Mouse (Mus musculus) forebrain, embryonic 16.5 days (tissue): ENCODE measurements around the gene Commd1. TPM values are rescaled to one million over a fixed set of nuclear protein-coding genes. Genes with fewer than 3 reads are reported as not detected.

Experiments used
- ATAC-seq: fragments of 200-750 bp; cut with Nextera tagmentation; 2 replicates; pipeline ENCODE4 v1.8.0; 2017; ENCODE audit warnings: mild to moderate bottlenecking, moderate library complexity
- H3K27ac ChIP-seq: fragments of 300-500 bp; sonication (generic); 2 replicates; pipeline ENCODE4 v1.5.1; 2014; ENCODE audit warnings: low read length, control low read depth
- H3K27me3 ChIP-seq: fragments of 300-500 bp; sonication (generic); replicated peaks from 2 replicates; pipeline ENCODE4 v1.6.1; 2014; ENCODE audit warnings: low read length; ENCODE audit not compliant: control insufficient read depth, insufficient read depth
- H3K36me3 ChIP-seq: fragments of 300-500 bp; sonication (generic); 2 replicates; pipeline ENCODE4 v1.6.1; 2014; ENCODE audit not compliant: control insufficient read depth, insufficient read depth
- H3K4me1 ChIP-seq: fragments of 300-500 bp; sonication (generic); replicated peaks from 2 replicates; pipeline ENCODE4 v1.6.1; 2014; ENCODE audit warnings: low read length; ENCODE audit not compliant: control insufficient read depth, insufficient read depth
- H3K4me2 ChIP-seq: fragments of 300-500 bp; sonication (generic); 2 replicates; pipeline ENCODE4 v1.6.1; 2014; ENCODE audit warnings: mild to moderate bottlenecking, low read length, control low read depth
- H3K4me3 ChIP-seq: fragments of 300-500 bp; sonication (generic); replicated peaks from 2 replicates; pipeline ENCODE4 v1.5.1; 2014; ENCODE audit warnings: mild to moderate bottlenecking, low read length, control low read depth
- H3K9ac ChIP-seq: fragments of 300-500 bp; sonication (generic); replicated peaks from 2 replicates; pipeline ENCODE4 v1.6.1; 2014; ENCODE audit warnings: low read depth, low read length, control low read depth
- H3K9me3 ChIP-seq: fragments of 300-500 bp; sonication (generic); 2 replicates; pipeline ENCODE4 v1.6.1; 2016; ENCODE audit warnings: low read length; ENCODE audit not compliant: control insufficient read depth
- WGBS: fragments of 180-500 bp; shearing (Covaris S2); extraction: QIAGEN DNeasy Blood & Tissue Kit; methylation state at CpG from one replicate; pipeline ENCODE4 v1.1.7; 2014; 5-methylcytosine and 5-hydroxymethylcytosine counted together
- polyA plus RNA-seq: library from polyadenylated mRNA; unstranded; fragments of >200 nt; fragmentation: Nextera tagmentation; extraction: Ambion mirVana; gene quantifications from 2 replicates; pipeline ENCODE4 v1.2.1, GENCODE M21; 2015

Gene Commd1
- polyA plus RNA-seq, 1 experiment from 2014 or later = 225 TPM

DNA sequence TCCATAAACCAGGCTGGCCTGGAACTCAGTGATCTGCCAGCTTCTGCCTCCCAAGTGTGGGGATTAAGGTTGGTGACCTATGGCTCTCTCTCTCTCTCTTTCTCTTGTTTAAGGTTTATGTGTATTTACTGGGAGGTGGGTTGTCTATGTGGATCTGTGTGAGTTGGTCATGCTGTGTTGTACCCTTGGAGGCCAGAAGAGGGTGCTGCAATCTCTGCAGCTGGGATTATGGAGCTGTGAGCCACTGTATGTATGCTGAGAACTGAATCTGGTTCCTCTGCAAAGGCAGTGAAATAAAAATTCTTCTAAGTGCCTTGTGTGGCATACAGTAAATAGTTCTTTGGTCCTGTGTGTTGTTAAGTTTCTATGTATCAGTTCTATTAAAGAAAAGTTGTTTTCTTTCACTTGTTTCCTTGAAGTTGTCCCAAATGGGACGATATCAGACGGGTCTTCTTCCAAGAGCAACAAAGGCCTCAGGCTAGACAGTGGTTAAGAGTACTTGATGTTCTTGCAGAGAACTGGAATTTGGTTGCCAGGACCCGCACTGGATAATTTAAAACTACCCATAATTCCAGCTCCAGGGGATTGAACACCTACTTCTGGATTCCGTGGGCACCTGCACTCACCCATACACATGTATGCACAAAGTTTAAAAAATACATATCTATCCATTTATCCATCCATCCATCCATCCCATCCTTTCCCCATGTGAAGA lies 31.6 kb upstream of the Commd1 start:
- Histone ChIP-seq H3K27ac (no peak overlapping the region), H3K36me3 (no peaks in the 10 kb centered on the region), H3K4me1 (peaks cover 4% of the 10 kb centered on the region; the same call in 1 of the 2 replicates), H3K4me3 (no peak overlapping the region), H3K27me3 (no peaks in the 10 kb centered on the region), H3K4me2 (no peak overlapping the region), H3K9ac (no peak overlapping the region), H3K9me3 (no peaks in the 10 kb centered on the region)
- ATAC-seq = no peak
- WGBS = 89% methylated on average over 4 of the region's 4 CpGs

DNA sequence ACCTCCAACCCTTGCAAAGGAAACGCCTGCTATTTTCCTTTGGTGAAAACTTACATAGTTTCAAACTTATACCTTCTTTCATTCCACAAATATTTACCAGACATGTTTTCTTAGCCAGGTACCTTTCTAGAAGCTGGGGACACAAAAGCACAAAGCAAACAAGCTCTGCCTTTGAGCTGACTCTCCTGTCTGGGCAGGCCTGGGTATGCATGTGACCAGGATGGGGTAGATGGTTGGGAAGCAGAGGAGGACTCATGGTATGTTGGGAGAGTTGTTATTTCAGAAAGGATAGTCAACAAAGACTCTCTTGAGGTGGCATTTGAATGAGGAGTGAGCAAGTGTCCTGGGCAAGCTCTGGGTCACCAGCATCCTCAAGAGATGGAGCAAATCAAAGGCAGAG lies 30.9 kb upstream of the Commd1 start:
- H3K9ac ChIP-seq = no peak overlapping the region
- no peaks in the 10 kb centered on the region for H3K9me3 ChIP-seq
- no peaks in the 10 kb centered on the region for H3K27me3 ChIP-seq
- ATAC-seq = no peak
- no peak overlapping the region for H3K4me2 ChIP-seq
- H3K27ac ChIP-seq = no peak overlapping the region
- WGBS = 97% methylated on average over 1 of the region's 1 CpGs
- H3K4me1 ChIP-seq = peaks cover 4% of the 10 kb centered on the region; the same call in 1 of the 2 replicates
- no peaks in the 10 kb centered on the region for H3K36me3 ChIP-seq
- H3K4me3 ChIP-seq = no peak overlapping the region

DNA sequence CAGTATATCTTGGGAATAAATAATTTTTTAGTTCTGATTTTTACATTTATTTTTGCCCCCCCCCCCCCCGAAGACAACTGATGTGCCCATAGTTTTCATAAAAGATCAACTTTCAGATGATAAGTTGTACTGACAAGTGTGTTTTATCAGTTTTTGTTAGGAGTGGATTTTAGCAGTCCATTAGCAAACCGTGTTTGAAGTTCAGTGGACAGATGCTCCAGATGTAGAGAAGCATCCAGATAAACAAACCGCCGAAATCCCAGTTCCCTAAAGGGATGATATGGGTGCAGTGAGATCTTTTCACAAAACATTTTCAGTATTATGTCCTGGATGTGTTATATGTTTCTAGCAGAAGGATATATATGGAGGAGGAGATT lies 26.6 kb upstream of the Commd1 start:
- Histone ChIP-seq H3K4me2 (peak overlapping the region; percentile 68), H3K4me1 (peaks cover 7% of the 10 kb centered on the region; the same call in 1 of the 2 replicates), H3K27me3 (no peaks in the 10 kb centered on the region), H3K9ac (no peak overlapping the region; the same call in 1 of the 2 replicates), H3K9me3 (no peaks in the 10 kb centered on the region), H3K36me3 (peaks cover 6% of the 10 kb centered on the region; the same call in 1 of the 2 replicates), H3K27ac (no peak overlapping the region), H3K4me3 (peak overlapping the region; percentile 66)
- 42% methylated on average over 4 of the region's 4 CpGs for WGBS
- ATAC-seq = no peak

DNA sequence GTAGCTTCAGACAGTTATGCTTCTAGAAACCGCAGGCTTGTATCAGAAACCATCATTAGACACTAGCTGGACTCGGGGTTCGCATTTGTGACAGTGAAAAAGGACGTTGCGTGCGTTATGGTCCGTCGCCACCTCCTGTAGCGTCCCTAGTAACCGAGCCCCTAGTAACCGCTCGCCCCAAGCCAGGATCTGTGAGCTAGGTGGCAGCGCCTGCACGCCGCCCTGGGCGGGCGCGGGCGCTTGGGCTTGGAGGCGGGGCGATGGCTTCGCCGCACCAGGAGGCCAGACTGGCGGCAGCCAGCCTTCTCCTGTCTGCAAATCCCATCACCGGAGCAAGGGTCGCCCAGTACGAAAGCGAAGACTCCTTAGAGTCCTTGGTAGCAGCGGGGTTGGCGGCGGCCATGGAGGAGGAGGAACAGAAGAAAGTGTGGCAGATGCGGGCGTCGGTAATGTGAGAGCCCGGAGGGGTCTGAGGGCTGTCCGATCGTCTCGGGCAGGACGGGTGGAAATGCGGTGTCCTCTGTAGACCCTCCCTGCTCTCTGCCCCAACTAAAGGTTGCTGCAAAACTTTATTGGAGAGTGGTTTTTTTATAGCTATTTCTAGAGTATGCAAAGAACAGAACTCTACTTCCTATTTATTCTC lies 26.1 kb upstream of the Commd1 start:
- H3K4me1 ChIP-seq = peaks cover 7% of the 10 kb centered on the region; the same call in 1 of the 2 replicates
- whole genome bisulfite sequencing = under 1% methylated on average over 40 of the region's 40 CpGs

DNA sequence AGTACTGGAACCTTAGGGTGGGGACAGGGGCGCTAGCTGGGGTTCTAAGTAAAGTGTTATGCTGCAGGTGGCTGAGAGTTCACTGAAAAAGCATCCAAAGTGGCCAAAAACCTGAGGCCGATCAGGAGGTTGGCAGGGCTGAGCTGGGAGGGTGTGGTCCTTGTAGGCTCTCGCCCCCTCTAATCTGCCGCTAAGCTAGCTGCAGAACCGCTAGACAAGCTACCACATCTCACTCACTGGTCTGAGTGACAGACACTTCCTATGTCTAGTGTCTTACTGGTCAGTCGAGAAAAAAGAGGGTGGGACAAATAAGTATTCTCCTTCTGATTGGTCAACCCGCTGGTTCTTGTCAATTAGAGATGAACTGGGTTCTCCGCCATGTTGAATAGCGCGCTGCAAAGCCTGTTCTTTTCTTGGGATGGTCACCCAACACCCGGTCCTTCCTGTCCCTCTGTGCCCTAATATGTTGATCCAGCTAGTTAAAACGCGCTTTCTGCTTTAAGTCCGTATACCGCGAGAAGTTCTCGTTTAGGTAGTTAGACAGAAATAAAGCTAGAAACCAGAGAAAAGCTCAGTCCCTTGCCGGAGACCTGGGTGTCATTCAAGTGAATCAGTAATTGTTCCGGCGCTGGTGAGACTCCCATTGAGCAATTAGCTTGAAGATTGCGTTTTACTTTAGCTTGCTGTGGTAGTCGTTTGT lies 25.4 kb upstream of the Commd1 start, which contains the start of gene Fam161a:
Gene Fam161a (plus strand): TSS at position 51 of the 700 bp plus-strand sequence.
- Histone ChIP-seq H3K27ac (peak within 1 kb of the TSS; percentile 86), H3K36me3 (peaks cover 11% of the 10 kb centered on the region), H3K4me3 (peak within 1 kb of the TSS; percentile 66), H3K9ac (peak within 1 kb of the TSS; percentile 82), H3K27me3 (no peaks in the 10 kb centered on the region), H3K4me2 (peak within 1 kb of the TSS; percentile 68), H3K4me1 (peaks cover 7% of the 10 kb centered on the region; the same call in 1 of the 2 replicates), H3K9me3 (no peaks in the 10 kb centered on the region)
- WGBS = under 1% methylated on average over 22 of the region's 22 CpGs
- ATAC-seq = peak; percentile 94

More for the DNA sequence above, 26.1 kb upstream of the Commd1 start:
- peak; percentile 95 for ATAC-seq
- H3K27me3 ChIP-seq = no peaks in the 10 kb centered on the region
- H3K27ac ChIP-seq = peak overlapping the region; percentile 86
- peaks cover 10% of the 10 kb centered on the region; the same call in 1 of the 2 replicates for H3K36me3 ChIP-seq
- H3K9me3 ChIP-seq = no peaks in the 10 kb centered on the region
- H3K9ac ChIP-seq = peak overlapping the region; percentile 82
- peak overlapping the region; percentile 66 for H3K4me3 ChIP-seq
- peak overlapping the region; percentile 68 for H3K4me2 ChIP-seq

DNA sequence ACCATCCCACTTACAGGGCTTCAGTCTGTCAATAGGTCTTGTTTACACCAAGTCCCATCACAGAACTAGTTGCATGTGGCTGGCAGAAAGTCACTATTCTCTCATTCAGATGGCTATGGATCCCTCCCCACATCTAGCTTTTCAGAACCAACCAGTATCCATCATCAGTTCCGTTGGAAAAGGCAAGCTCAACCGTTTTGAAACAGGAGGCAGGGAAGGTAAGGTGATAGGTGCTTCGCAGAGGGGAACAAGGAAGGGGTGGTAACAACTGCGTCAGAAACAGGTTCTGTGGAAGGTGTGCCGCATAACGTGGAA lies 24.9 kb upstream of the Commd1 start:
- H3K9me3 ChIP-seq = no peaks in the 10 kb centered on the region
- H3K4me2 ChIP-seq = peak overlapping the region; percentile 68
- H3K27me3 ChIP-seq = no peaks in the 10 kb centered on the region
- ATAC-seq = peak; percentile 42
- 5% methylated on average over 6 of the region's 6 CpGs for WGBS
- H3K4me1 ChIP-seq = peaks cover 7% of the 10 kb centered on the region; the same call in 1 of the 2 replicates
- H3K4me3 ChIP-seq = peak overlapping the region; percentile 66
- peak overlapping the region; percentile 64 for H3K9ac ChIP-seq
- H3K36me3 ChIP-seq = peaks cover 16% of the 10 kb centered on the region
- peak overlapping the region; percentile 86 for H3K27ac ChIP-seq

DNA sequence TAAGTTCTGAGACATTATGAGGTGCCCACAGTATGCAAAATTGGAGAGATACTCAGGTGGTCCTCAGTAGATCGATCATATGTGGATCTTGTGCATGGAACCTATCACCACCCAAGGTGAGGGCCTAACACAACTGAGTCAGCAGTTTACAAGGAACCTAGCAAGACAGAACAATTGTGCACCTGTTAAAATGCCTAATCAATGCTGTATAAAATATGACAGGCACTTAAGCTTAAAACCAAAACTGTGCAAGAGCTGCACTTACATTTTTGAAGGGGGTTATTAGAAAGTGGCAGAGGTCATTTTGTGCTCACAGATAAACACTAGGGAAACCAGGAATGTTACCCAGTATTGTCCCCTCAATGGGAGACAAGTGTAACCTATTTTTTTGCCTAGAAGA lies 23.1 kb upstream of the Commd1 start:
- Histone ChIP-seq H3K27me3 (no peaks in the 10 kb centered on the region), H3K9ac (no peak overlapping the region), H3K36me3 (peaks cover 24% of the 10 kb centered on the region), H3K4me1 (peaks cover 7% of the 10 kb centered on the region; the same call in 1 of the 2 replicates), H3K27ac (no peak overlapping the region), H3K4me3 (no peak overlapping the region), H3K9me3 (no peaks in the 10 kb centered on the region), H3K4me2 (no peak overlapping the region)
- WGBS = 89% methylated on average over 1 of the region's 1 CpGs
- no peak for ATAC-seq

DNA sequence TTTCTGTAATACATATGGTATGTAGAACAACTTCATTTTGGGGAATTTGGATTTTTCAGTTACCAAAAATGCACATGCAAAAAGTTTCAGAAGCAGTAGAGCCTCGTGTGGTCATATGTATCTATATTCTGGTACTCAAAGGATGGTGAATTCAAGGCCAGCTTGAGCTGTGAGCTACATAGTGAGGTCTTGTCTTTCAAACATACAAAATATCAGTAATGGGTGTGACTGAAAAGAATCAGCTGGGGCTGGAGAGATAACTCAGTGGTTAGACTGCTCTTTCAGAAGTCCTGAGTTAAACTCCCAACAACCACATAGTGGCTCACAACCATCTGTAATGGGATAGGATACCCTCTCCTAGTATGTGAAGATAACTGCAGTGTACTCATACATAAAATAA lies 16.1 kb upstream of the Commd1 start:
- Histone ChIP-seq H3K9ac (no peak overlapping the region), H3K36me3 (peaks cover 53% of the 10 kb centered on the region), H3K4me2 (no peak overlapping the region), H3K27me3 (no peaks in the 10 kb centered on the region), H3K27ac (no peak overlapping the region), H3K4me1 (no peaks in the 10 kb centered on the region), H3K9me3 (no peaks in the 10 kb centered on the region), H3K4me3 (no peak overlapping the region)
- 70% methylated on average over 1 of the region's 1 CpGs for WGBS
- no peak for ATAC-seq

DNA sequence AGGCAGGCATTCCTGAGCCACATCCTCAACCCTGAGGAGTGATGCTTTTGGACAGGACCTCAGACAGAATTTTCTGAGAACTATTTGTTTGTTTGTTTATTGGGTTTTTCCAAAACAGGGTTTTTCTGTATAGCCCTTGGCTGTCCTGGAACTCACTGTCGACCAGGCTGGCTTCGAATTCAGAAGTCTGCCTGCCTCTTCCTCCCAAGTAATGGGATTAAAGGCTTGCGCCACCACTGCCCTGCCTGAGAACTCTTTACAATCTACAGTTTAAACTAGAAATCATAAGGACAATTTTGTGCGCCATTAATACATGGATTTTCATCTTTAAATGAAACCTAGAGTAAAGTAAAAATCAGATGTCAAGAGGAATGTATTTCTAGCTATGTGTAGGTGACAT lies 13.3 kb upstream of the Commd1 start:
- Histone ChIP-seq H3K27ac (no peak overlapping the region), H3K4me2 (no peak overlapping the region), H3K27me3 (no peaks in the 10 kb centered on the region), H3K9me3 (no peaks in the 10 kb centered on the region), H3K4me3 (no peak overlapping the region), H3K9ac (no peak overlapping the region), H3K36me3 (peaks cover 41% of the 10 kb centered on the region), H3K4me1 (peaks cover 11% of the 10 kb centered on the region)
- 91% methylated on average over 4 of the region's 4 CpGs for WGBS
- no peak for ATAC-seq
